Mouse (Mus musculus) heart, embryonic 16.5 days (tissue): ENCODE measurements around the gene Dzip1. TPM values are rescaled to one million over a fixed set of nuclear protein-coding genes. Genes with fewer than 3 reads are reported as not detected.

Experiments
- ATAC-seq: fragments of 200-750 bp; cut with Nextera tagmentation; replicated peaks from 2 replicates; pipeline ENCODE4 v1.8.0; 2017; ENCODE audit warnings: moderate number of reproducible peaks; ENCODE audit not compliant: insufficient read depth, low FRiP score; ENCODE audit errors: extremely low read depth
- H3K27ac ChIP-seq: fragments of 300-500 bp; sonication (generic); 2 replicates; pipeline ENCODE4 v1.5.1; 2014; ENCODE audit warnings: mild to moderate bottlenecking, low read length, control low read depth, moderate library complexity
- H3K27me3 ChIP-seq: fragments of 300-500 bp; sonication (generic); 2 replicates; pipeline ENCODE4 v1.6.1; 2014; ENCODE audit warnings: low read length, mixed read lengths; ENCODE audit not compliant: control insufficient read depth, insufficient read depth
- H3K36me3 ChIP-seq: fragments of 300-500 bp; sonication (generic); 2 replicates; pipeline ENCODE4 v1.6.1; 2014; ENCODE audit not compliant: control insufficient read depth, insufficient read depth
- H3K4me1 ChIP-seq: fragments of 300-500 bp; sonication (generic); 2 replicates; pipeline ENCODE4 v1.6.1; 2014; ENCODE audit warnings: low read length, mixed read lengths; ENCODE audit not compliant: control insufficient read depth, insufficient read depth
- H3K4me2 ChIP-seq: fragments of 300-500 bp; sonication (generic); 2 replicates; pipeline ENCODE4 v1.6.1; 2014; ENCODE audit warnings: low read depth, mild to moderate bottlenecking, control low read depth, low read length
- H3K4me3 ChIP-seq: fragments of 300-500 bp; sonication (generic); 2 replicates; pipeline ENCODE4 v1.5.1; 2014; ENCODE audit warnings: mild to moderate bottlenecking, control low read depth, low read length
- H3K9ac ChIP-seq: fragments of 300-500 bp; sonication (generic); 2 replicates; pipeline ENCODE4 v1.6.1; 2014; ENCODE audit warnings: low read length, control low read depth
- H3K9me3 ChIP-seq: fragments of 300-500 bp; sonication (generic); replicated peaks from 2 replicates; pipeline ENCODE4 v1.6.1; 2016; ENCODE audit warnings: low read length; ENCODE audit not compliant: control insufficient read depth
- WGBS: fragments of 180-500 bp; shearing (Covaris S2); extraction: QIAGEN DNeasy Blood & Tissue Kit; methylation state at CpG from one replicate; pipeline ENCODE4 v1.1.7; 2014; 5-methylcytosine and 5-hydroxymethylcytosine counted together
- polyA plus RNA-seq: library from polyadenylated mRNA; unstranded; fragments of >200 nt; fragmentation: Nextera tagmentation; extraction: Ambion mirVana; gene quantifications from 2 replicates; pipeline ENCODE4 v1.2.1, GENCODE M21; 2015

Gene Dzip1
- polyA plus RNA-seq, 1 experiment from 2014 or later = 5.0 TPM

- H3K9ac ChIP-seq = no peak overlapping the region
- no peaks in the 10 kb centered on the region for H3K9me3 ChIP-seq
- WGBS = 72% methylated on average over 2 of the region's 2 CpGs
- H3K4me1 ChIP-seq = no peaks in the 10 kb centered on the region
- H3K27ac ChIP-seq = no peak overlapping the region
- no peak overlapping the region for H3K4me2 ChIP-seq
- no peak for ATAC-seq
- no peak overlapping the region for H3K4me3 ChIP-seq
- no peaks in the 10 kb centered on the region for H3K36me3 ChIP-seq
- 0 out of 2 replicates have a peak, but pooled peaks cover 2% of the 10 kb centered on the region for H3K27me3 ChIP-seq
Measured at GRCm38 (mm10) chr14:118931181-118931580, 5.9 kb upstream of the Dzip1 start.

- ATAC-seq = no peak
- Histone ChIP-seq H3K4me2 (no peak overlapping the region), H3K9ac (no peak overlapping the region), H3K36me3 (no peaks in the 10 kb centered on the region), H3K9me3 (no peaks in the 10 kb centered on the region), H3K27ac (no peak overlapping the region), H3K27me3 (0 out of 2 replicates have a peak, but pooled peaks cover 2% of the 10 kb centered on the region), H3K4me1 (0 out of 2 replicates have a peak, but pooled peaks cover 2% of the 10 kb centered on the region), H3K4me3 (no peak overlapping the region)
- WGBS = 70% methylated on average over 2 of the region's 2 CpGs
Measured at GRCm38 (mm10) chr14:118930777-118931176, 5.5 kb upstream of the Dzip1 start.

GRCm38 (mm10) chr14:118929779-118930178, 4.5 kb upstream of the Dzip1 start:
- Histone ChIP-seq H3K9me3 (no peaks in the 10 kb centered on the region), H3K9ac (no peak overlapping the region), H3K4me3 (no peak overlapping the region), H3K27ac (peak overlapping the region; percentile 27; the same call in 1 of the 2 replicates), H3K27me3 (0 out of 2 replicates have a peak, but pooled peaks cover 2% of the 10 kb centered on the region), H3K36me3 (no peaks in the 10 kb centered on the region), H3K4me1 (peaks cover 5% of the 10 kb centered on the region), H3K4me2 (no peak overlapping the region)
- ATAC-seq = no peak
- 68% methylated on average over 2 of the region's 2 CpGs for WGBS

- H3K27ac ChIP-seq = no peak overlapping the region
- H3K27me3 ChIP-seq = 0 out of 2 replicates have a peak, but pooled peaks cover 2% of the 10 kb centered on the region
- H3K4me1 ChIP-seq = peaks cover 15% of the 10 kb centered on the region
- H3K4me3 ChIP-seq = no peak overlapping the region
- H3K4me2 ChIP-seq = no peak overlapping the region
- H3K9ac ChIP-seq = no peak overlapping the region
- H3K36me3 ChIP-seq = no peaks in the 10 kb centered on the region
- WGBS = 63% methylated on average over 3 of the region's 3 CpGs
- H3K9me3 ChIP-seq = no peaks in the 10 kb centered on the region
- ATAC-seq = no peak
Measured at GRCm38 (mm10) chr14:118928565-118928964, 3.3 kb upstream of the Dzip1 start.

- peak overlapping the region; percentile 62 for H3K9ac ChIP-seq
- peaks cover 4% of the 10 kb centered on the region; the same call in 1 of the 2 replicates for H3K36me3 ChIP-seq
- 0 out of 2 replicates have a peak, but pooled peaks have one; percentile 10 for ATAC-seq
- H3K27ac ChIP-seq = no peak overlapping the region
- 0 out of 2 replicates have a peak, but pooled peaks cover 5% of the 10 kb centered on the region for H3K27me3 ChIP-seq
- H3K4me3 ChIP-seq = peak overlapping the region; percentile 47
- peak overlapping the region; percentile 89 for H3K4me2 ChIP-seq
- under 1% methylated on average over 47 of the region's 47 CpGs for WGBS
- no peaks in the 10 kb centered on the region for H3K9me3 ChIP-seq
- peaks cover 24% of the 10 kb centered on the region for H3K4me1 ChIP-seq
Measured at GRCm38 (mm10) chr14:118922667-118923184, 2.5 kb downstream of the Dzip1 start.

- H3K9ac ChIP-seq = peak overlapping the region; percentile 62
- peak overlapping the region; percentile 47 for H3K4me3 ChIP-seq
- H3K27ac ChIP-seq = no peak overlapping the region
- 0 out of 2 replicates have a peak, but pooled peaks cover 5% of the 10 kb centered on the region for H3K27me3 ChIP-seq
- ATAC-seq = no peak
- peaks cover 4% of the 10 kb centered on the region; the same call in 1 of the 2 replicates for H3K36me3 ChIP-seq
- 39% methylated on average over 22 of the region's 22 CpGs for WGBS
- peaks cover 24% of the 10 kb centered on the region for H3K4me1 ChIP-seq
- H3K4me2 ChIP-seq = peak overlapping the region; percentile 89
- no peaks in the 10 kb centered on the region for H3K9me3 ChIP-seq
Measured at GRCm38 (mm10) chr14:118922251-118922650, 3.0 kb downstream of the Dzip1 start.

- no peak overlapping the region for H3K27ac ChIP-seq
- 0 out of 2 replicates have a peak, but pooled peaks cover 5% of the 10 kb centered on the region for H3K27me3 ChIP-seq
- no peak overlapping the region for H3K9ac ChIP-seq
- peaks cover 21% of the 10 kb centered on the region for H3K4me1 ChIP-seq
- peaks cover 4% of the 10 kb centered on the region; the same call in 1 of the 2 replicates for H3K36me3 ChIP-seq
- H3K4me2 ChIP-seq = no peak overlapping the region
- H3K9me3 ChIP-seq = no peaks in the 10 kb centered on the region
- 58% methylated on average over 7 of the region's 7 CpGs for WGBS
- no peak for ATAC-seq
- H3K4me3 ChIP-seq = no peak overlapping the region
Measured at GRCm38 (mm10) chr14:118920654-118921053, 4.6 kb downstream of the Dzip1 start.

GRCm38 (mm10) chr14:118919025-118919424, 6.2 kb downstream of the Dzip1 start:
- Histone ChIP-seq H3K27ac (no peak overlapping the region), H3K27me3 (0 out of 2 replicates have a peak, but pooled peaks cover 5% of the 10 kb centered on the region), H3K9ac (no peak overlapping the region), H3K4me2 (no peak overlapping the region), H3K4me3 (no peak overlapping the region), H3K36me3 (peaks cover 4% of the 10 kb centered on the region; the same call in 1 of the 2 replicates), H3K4me1 (peaks cover 12% of the 10 kb centered on the region), H3K9me3 (no peaks in the 10 kb centered on the region)
- no peak for ATAC-seq
- WGBS = 64% methylated on average over 8 of the region's 8 CpGs

GRCm38 (mm10) chr14:118913651-118914050, 11.6 kb downstream of the Dzip1 start:
- no peak for ATAC-seq
- 50% methylated on average over 5 of the region's 5 CpGs for WGBS

More at GRCm38 (mm10) chr14:118913651-118914050, 11.6 kb downstream of the Dzip1 start:
- H3K27me3 ChIP-seq = no peaks in the 10 kb centered on the region
- H3K4me3 ChIP-seq = no peak overlapping the region
- H3K9me3 ChIP-seq = no peaks in the 10 kb centered on the region
- no peaks in the 10 kb centered on the region for H3K4me1 ChIP-seq
- no peak overlapping the region for H3K4me2 ChIP-seq
- H3K9ac ChIP-seq = no peak overlapping the region
- no peak overlapping the region for H3K27ac ChIP-seq
- H3K36me3 ChIP-seq = peaks cover 7% of the 10 kb centered on the region; the same call in 1 of the 2 replicates
